Mouse (Mus musculus) embryo, embryonic 10 days (tissue): ENCODE data around the gene Abcc12.

ENCODE experiments used
- DNase-seq: peaks from one replicate; pipeline ENCODE4 v3.0.0-alpha.2; 2015; ENCODE audit warnings: low spot score

Abcc12 gene

DNA sequence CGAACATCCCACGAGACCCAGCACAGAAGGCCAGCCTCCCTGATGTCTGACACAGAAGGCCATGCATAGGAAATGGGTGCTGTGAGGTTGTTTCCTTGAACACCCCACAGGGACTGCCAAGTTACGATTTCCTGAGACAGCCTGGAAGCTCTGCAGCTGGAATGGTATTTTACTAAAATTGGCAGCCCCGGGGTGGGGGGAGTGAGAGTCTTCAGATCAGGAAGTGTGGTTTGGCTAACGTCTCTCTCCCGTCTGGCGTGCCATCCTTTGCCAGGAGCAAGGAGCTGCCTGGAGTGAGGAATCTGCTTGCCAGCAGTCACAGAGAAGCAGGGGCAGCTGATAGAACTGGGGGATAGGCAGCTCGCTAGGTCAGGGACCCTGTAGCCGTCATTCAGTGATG is 2.4 kb downstream of the Abcc12 start:
- no peak for DNase-seq

DNA sequence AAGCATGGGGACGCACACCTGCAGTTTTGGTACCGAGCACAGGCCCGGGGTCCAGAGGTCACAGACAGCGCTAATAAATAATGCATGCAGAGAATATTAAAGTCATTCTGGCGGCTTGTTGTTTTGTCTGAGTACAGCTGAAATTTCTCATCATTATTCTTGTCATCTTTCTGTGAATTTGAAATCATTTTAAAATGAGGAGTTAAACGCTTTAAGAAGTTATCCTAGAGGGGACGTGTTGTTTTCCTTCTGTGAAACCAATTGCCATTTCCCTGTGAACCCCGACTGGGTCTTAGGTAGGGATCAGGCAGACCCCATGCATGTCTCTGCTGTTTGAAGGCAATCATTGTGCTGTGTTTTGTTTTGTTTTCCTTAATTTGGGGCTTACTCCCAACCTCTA is 2.9 kb downstream of the Abcc12 start:
- DNase-seq = no peak

DNA sequence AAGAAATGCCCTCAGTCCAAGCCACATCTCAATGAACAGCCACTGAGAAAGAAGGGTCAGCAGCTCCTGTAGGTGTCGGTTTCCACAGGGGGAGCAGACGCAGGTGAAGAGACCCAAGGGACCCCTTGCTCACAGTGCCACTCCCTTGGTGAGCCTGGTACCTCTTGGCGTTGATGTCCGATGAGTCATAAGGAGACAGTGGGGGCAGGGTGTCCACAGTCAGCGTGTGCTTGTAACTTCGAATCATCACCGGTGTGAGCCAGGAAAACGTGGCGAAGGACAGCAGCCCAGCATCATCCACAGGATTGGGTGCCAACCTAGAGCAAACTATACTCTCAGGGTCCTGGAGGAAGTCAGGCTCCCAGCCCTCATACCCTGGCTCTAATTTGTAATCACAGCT is 16.8 kb downstream of the Abcc12 start:
- DNase-seq = no peak

DNA sequence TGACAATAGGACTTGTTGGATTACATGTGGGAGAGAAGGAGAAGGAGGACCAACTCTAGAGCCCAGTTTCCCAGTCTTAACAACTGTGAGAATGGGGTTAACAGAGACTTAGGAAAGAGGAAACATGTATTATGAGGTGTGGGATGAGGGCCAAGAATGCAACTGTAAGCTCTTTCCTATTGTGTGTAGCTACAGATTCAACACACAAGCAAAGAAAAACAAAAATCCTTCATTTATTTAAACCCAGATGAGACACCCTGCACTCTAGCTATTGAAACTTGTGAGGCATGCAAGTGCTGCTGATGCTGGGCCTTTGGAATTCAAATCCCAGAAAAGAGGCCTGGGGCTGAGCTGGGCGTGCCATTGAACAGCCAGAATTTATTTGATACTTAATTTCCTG is 18.7 kb downstream of the Abcc12 start:
- DNase-seq = no peak

DNA sequence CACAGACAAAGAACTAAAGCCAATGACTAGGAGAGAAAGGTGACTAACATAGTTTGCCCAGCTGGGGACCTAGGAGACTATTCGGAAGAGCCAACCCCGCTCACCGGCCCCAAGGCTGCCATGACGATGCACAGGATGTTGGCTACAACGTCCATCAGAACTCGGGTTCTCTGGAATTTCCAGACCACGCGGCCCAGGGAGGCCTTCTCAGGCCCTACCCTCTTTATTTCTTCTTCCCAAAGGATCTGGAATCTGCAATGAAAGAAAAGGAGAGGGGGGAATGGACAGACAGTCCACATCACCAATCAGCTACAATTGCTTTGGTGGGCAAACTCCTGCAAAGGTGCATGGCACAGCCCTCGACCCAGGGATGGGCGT is 19.8 kb downstream of the Abcc12 start:
- DNase-seq = no peak

DNA sequence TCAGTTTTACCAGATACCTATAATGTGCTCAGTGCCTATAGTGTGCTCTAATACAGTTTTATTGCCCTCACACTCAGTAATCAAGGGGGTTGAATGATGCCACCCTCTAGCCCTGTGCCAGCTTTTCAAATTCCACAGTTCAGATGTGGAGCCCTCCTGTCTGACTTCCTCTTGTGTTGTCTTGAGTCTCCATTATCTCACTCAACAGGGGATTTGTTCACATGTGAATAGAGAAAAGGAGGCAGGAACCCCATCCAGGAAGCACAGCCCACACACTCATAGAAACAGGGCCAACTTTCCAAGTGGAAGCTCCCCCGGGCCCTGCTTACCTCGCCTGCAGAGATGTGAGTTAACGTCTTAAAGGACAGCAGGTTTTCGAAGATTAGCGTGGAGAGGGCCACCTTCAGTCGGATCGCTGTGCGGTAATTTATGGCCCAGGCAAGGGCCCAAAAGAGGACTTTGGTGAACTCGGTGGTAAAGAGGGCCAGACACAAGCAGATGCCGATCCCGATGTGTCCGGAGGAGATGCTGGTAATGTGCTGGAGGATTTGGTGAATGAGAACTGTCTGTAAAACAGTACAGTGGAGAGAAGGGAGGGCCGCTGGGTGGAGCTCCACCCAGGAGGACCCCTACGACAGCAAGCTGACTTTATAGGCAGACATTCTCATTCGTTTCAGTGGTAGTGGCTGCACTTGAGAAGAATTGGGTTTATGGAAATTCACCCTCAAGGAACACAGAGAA is 20.4 kb downstream of the Abcc12 start:
- no peak for DNase-seq

- no peak for DNase-seq
These were observed 23.1 kb downstream of the Abcc12 start for GRCm38 (mm10) chr8:86557186-86558045.

DNA sequence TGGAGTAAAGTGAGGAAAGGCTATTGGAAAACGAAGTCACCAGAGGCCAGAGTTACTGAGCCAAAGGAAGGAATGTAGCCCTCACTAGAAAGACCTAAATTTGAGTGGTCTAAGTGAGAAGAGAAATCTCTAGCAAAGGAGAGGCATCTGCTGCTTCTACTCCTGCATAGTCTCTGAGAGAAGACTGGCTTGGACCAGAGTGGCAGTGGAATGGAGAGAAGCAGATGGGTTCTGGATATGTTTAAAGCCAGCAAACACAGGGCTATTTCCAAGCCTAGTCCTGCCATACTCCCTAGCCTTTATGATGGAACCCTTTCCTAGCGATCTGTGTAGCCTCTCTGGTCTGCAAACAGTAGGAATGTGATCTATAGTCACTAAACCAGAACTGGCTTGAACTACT is 24.9 kb downstream of the Abcc12 start:
- no peak for DNase-seq

GRCm38 (mm10) chr8:86554220-86554891 is 26.1 kb downstream of the Abcc12 start:
- DNase-seq = no peak

GRCm38 (mm10) chr8:86550516-86550915 is 30.0 kb downstream of the Abcc12 start:
- DNase-seq = no peak

DNA sequence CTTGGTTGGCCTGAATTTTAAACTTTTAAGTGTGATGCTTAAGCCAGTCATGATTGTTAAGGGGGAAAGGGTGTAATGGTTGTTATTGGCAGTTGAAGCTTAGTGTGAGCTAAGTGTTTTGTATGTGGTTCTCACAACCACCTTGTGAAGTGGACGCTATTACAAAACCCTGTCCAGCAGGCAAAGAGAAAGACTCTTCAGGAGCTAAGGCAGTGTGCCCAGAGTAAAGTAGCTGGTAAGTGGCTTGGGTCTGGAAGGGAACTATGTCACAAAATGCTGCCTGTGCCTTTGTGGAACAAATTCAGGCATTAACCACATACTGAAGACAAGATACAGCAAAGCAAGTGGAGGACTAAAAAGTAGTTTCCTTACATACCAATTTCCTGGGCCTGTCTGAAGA is 34.5 kb downstream of the Abcc12 start:
- no peak for DNase-seq

- DNase-seq = no peak
These were observed 39.6 kb downstream of the Abcc12 start for GRCm38 (mm10) chr8:86540906-86541305.

GRCm38 (mm10) chr8:86540376-86540775 is 40.1 kb downstream of the Abcc12 start:
- no peak for DNase-seq

- DNase-seq = no peak
These were observed 43.9 kb downstream of the Abcc12 start for GRCm38 (mm10) chr8:86536663-86536987.

- DNase-seq = peak; percentile 87
These were observed 44.5 kb downstream of the Abcc12 start for GRCm38 (mm10) chr8:86535791-86536662.

DNA sequence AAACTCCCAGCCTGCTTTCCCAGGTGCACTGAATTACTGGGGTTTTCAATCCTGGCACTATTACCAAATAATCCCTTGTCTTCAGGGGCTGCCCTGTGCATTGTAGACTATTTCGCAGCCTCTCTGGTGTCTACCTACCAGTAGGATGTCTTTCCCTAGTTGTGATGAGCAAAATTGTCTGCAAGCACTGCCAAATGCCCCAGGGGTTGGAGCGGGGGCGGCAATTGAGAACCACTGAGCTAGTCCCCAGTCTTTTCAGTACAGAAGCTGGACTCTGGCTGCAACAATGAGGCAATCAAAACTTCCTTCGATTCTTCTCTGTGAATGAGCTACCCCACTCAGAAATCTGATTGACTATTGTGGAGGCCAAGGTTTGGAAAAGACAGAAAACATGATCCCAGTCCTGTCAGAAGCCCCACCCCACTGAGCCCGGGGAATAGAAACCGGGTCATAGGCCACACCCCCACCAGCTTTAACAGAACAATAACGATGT is 45.4 kb downstream of the Abcc12 start:
- DNase-seq = peak; percentile 12

DNA sequence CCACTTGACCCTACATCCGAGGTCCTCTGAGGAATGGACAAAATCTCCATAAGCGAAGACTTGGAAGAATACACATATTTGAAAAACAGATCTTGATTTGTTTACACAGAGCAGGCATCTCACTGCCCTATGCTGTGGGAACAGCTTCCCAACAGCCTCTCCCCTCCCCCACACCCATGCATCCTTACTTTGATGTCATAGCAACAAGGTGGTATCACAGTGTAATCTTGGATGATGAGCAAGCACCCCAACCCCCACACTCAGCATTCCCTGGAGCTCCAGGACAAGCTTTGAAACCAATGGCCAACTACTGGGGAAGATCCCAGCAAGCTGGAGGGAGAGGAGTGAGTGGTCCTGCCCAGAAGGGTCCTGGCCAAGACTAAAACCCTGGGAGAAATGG is 50.8 kb downstream of the Abcc12 start:
- no peak for DNase-seq

GRCm38 (mm10) chr8:86527336-86528029 is 53.0 kb downstream of the Abcc12 start:
- no peak for DNase-seq

DNA sequence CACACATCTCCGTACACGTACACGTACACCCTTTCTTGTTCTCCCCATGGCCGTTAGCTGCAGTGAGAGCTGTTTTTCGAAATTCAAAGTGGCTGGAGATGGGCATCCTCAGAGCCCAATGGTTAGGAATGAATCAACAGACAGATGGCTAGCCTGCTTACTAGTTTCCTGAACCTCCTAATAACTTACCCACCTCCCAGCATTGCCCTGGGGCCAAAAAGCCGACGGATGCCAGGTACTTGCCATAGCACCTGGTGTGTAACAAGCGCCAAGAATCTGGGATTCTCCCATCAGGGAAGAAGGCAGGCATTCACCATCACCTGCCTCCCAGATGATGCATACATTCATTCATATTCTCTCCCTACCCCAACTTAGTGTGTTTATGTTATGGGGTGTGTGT is 53.7 kb downstream of the Abcc12 start:
- no peak for DNase-seq

DNA sequence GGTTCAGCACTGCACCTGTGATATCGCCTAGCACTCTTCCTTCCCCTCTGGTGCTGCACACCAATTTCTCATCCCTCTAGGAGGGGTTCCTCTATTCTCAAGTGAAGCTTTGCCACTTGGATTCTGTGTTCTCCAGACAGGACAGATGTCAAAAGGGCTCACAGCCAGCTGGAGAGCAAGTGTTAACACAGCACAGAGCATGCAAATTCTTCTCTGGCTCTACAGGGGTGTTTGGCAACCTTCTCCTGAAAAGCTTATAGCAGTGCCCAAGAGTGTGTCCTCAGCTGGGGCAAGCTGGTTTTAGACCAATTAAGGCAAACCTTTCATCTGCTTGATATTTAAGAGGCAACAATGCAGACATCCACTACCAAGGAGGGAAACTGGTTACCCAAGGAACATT is 66.3 kb downstream of the Abcc12 start:
- DNase-seq = no peak

GRCm38 (mm10) chr8:86512886-86513285 is 67.6 kb downstream of the Abcc12 start:
- DNase-seq = peak; percentile 16
